Mouse (Mus musculus): ENCODE measurements at regions not wholly inside any gene's neighbourhood (a gene's known extent, or its start where the extent isn't known, plus 50 kb on each side); places are given as distances from the start of the nearest gene placed in this dataset.

GRCm38 (mm10) chr1:69319526-69319925 is 211.7 kb upstream of the Erbb4 start:
- Histone ChIP-seq H3K9me3 (replicated peaks; ENCODE audit: low read length) (no peaks in the 10 kb centered on the region), H3K4me2 (ENCODE audit: insufficient read depth, low read depth, poor library complexity, severe bottlenecking) (no peak overlapping the region), H3K36me3 (replicated peaks in 1 of 2; ENCODE audit: control insufficient read depth in 1 of 2, insufficient read depth in 1 of 2, low read length in 1 of 2) (no peaks in the 10 kb centered on the region), H3K79me2 (replicated peaks; ENCODE audit: control insufficient read depth, extremely low read depth, insufficient read depth, poor library complexity, severe bottlenecking) (no peaks in the 10 kb centered on the region), H3K27me3 (replicated peaks) (no peaks in the 10 kb centered on the region), H3K4me3 (replicated peaks in 1 of 3; ENCODE audit: low read depth in 2 of 3, low read length in 2 of 3, poor library complexity in 1 of 3) (no peak overlapping the region), H3K4me1 (ENCODE audit: control insufficient read depth in 1 of 2, insufficient read depth in 2 of 2) (no peaks in the 10 kb centered on the region), H3K9ac (ENCODE audit: insufficient read depth, low read depth) (no peak overlapping the region), H3K27ac (ENCODE audit: insufficient read depth, low read depth) (no peak overlapping the region)
- DNase-seq (ENCODE audit: extremely low read depth) = no peak
- no peak for TF ChIP-seq SIN3A (IDR thresholded peaks at IDR 0.05; ENCODE audit: low read length)
- TF ChIP-seq MYC (IDR thresholded peaks at IDR 0.05; ENCODE audit: low read depth, low read length) = no peak
- TF ChIP-seq TCF12 (IDR thresholded peaks at IDR 0.05; ENCODE audit: low read depth, low read length) = no peak
- no peak for TF ChIP-seq EP300 (IDR thresholded peaks at IDR 0.05; ENCODE audit: low read length)
- no peak for TF ChIP-seq UBTF (IDR thresholded peaks at IDR 0.05; ENCODE audit: low read depth, low read length)
- no peak for TF ChIP-seq RAD21 (IDR thresholded peaks at IDR 0.05; ENCODE audit: low read depth, low read length)
- TF ChIP-seq MAX (IDR thresholded peaks at IDR 0.05; ENCODE audit: low read length) = no peak
- TF ChIP-seq USF1 (IDR thresholded peaks at IDR 0.05; ENCODE audit: low read depth, low read length) = no peak
- no peak for TF ChIP-seq CHD1 (IDR thresholded peaks at IDR 0.05; ENCODE audit: low read depth, low read length)
- no peak for TF ChIP-seq ZNF384 (IDR thresholded peaks at IDR 0.05; ENCODE audit: low read depth, low read length)
- no peak for TF ChIP-seq MAZ (IDR thresholded peaks at IDR 0.05; ENCODE audit: low read depth, low read length)
- no peak for TF ChIP-seq MEF2A (IDR thresholded peaks at IDR 0.05; ENCODE audit: borderline replicate concordance, low read depth, low read length)
- no peak for TF ChIP-seq JUN (IDR thresholded peaks at IDR 0.05; ENCODE audit: insufficient read depth, low read depth, low read length)
- no peak for TF ChIP-seq USF2 (conservative IDR thresholded peaks at IDR 0.05; ENCODE audit: low read depth, low read length)
- in situ Hi-C loops (cut with MboI; ENCODE audit: low pct_ligation_motif_present, low pct_unique_long_range_greater_than_20kb, low sequenced_read_pairs) = no loop called here
- dilution Hi-C loops (cut with MboI; ENCODE audit: extremely low pct_ligation_motif_present, extremely low pct_unique_long_range_greater_than_20kb, low sequenced_read_pairs) = no loop called here

- Histone ChIP-seq H3K36me3 (replicated peaks in 1 of 2; ENCODE audit: control insufficient read depth in 1 of 2, insufficient read depth in 1 of 2, low read length in 1 of 2) (no peaks in the 10 kb centered on the region), H3K4me1 (ENCODE audit: control insufficient read depth in 1 of 2, insufficient read depth in 2 of 2) (no peaks in the 10 kb centered on the region), H3K9ac (ENCODE audit: insufficient read depth, low read depth) (no peak overlapping the region), H3K27me3 (replicated peaks) (no peaks in the 10 kb centered on the region), H3K4me2 (ENCODE audit: insufficient read depth, low read depth, poor library complexity, severe bottlenecking) (no peak overlapping the region), H3K4me3 (replicated peaks in 1 of 3; ENCODE audit: low read depth in 2 of 3, low read length in 2 of 3, poor library complexity in 1 of 3) (no peak overlapping the region), H3K79me2 (replicated peaks; ENCODE audit: control insufficient read depth, extremely low read depth, insufficient read depth, poor library complexity, severe bottlenecking) (no peaks in the 10 kb centered on the region), H3K9me3 (replicated peaks; ENCODE audit: low read length) (no peaks in the 10 kb centered on the region), H3K27ac (ENCODE audit: insufficient read depth, low read depth) (no peak overlapping the region)
- dilution Hi-C loops (cut with MboI; ENCODE audit: extremely low pct_ligation_motif_present, extremely low pct_unique_long_range_greater_than_20kb, low sequenced_read_pairs) = no loop called here
- DNase-seq (ENCODE audit: extremely low read depth) = no peak
- TF ChIP-seq USF2 (conservative IDR thresholded peaks at IDR 0.05; ENCODE audit: low read depth, low read length) (no peak), ZMIZ1 (IDR thresholded peaks at IDR 0.05; ENCODE audit: low read depth, low read length) (no peak), IRF4 (IDR thresholded peaks at IDR 0.05; ENCODE audit: low read depth, low read length) (no peak), ELF1 (IDR thresholded peaks at IDR 0.05; ENCODE audit: low read depth, low read length) (no peak), ETS1 (conservative IDR thresholded peaks at IDR 0.05; ENCODE audit: low read depth, low read length) (no peak), NRF1 (IDR thresholded peaks at IDR 0.05; ENCODE audit: low read depth, low read length) (no peak), MAFK (IDR thresholded peaks at IDR 0.05; ENCODE audit: insufficient replicate concordance, low read length) (no peak), MAZ (IDR thresholded peaks at IDR 0.05; ENCODE audit: low read depth, low read length) (no peak), KAT2A (IDR thresholded peaks at IDR 0.05; ENCODE audit: insufficient replicate concordance, low read length) (no peak), ZKSCAN1 (IDR thresholded peaks at IDR 0.05; ENCODE audit: borderline replicate concordance, low read depth, low read length) (no peak)
- in situ Hi-C loops (cut with MboI; ENCODE audit: low pct_ligation_motif_present, low pct_unique_long_range_greater_than_20kb, low sequenced_read_pairs) = no loop called here
Measured at GRCm38 (mm10) chr1:69296816-69297215, 189.0 kb upstream of the Erbb4 start.
